Mouse (Mus musculus): ENCODE results near the gene Elovl6. TPM values are rescaled to one million over a fixed set of nuclear protein-coding genes. Genes with fewer than 3 reads are reported as not detected.
A peak's percentile ranks its signal among the peaks of the same experiment; 100 is the strongest.

Gene Elovl6
- polyA plus RNA-seq, 1 experiment from 2014 or later: 34.2 TPM

GRCm38 (mm10) chr3:129553173-129553572 lies 21.0 kb downstream of the Elovl6 start:
- WGBS: 72% methylated on average over 9 of the region's 9 CpGs

GRCm38 (mm10) chr3:129553661-129554060 lies 21.5 kb downstream of the Elovl6 start:
- no peaks in the 10 kb centered on the region for H3K9me3 ChIP-seq (replicated peaks; ENCODE audit: low read length)
- no peak overlapping the region for H3K9ac ChIP-seq (ENCODE audit: low read depth, low read length)
- no peaks in the 10 kb centered on the region for H3K36me3 ChIP-seq (ENCODE audit: insufficient read depth, low read length)
- no peak for ATAC-seq (replicated peaks; ENCODE audit: low FRiP score, low read depth)
- no peaks in the 10 kb centered on the region for H3K27me3 ChIP-seq (ENCODE audit: insufficient read depth, low read length)
- peak overlapping the region; percentile 85; the same call in 1 of the 2 replicates for H3K27ac ChIP-seq
- no peak overlapping the region for H3K4me3 ChIP-seq (replicated peaks; ENCODE audit: low read depth, low read length)
- H3K4me1 ChIP-seq (replicated peaks; ENCODE audit: insufficient read depth, low read length): peaks cover 10% of the 10 kb centered on the region; the same call in 1 of the 2 replicates
- TF ChIP-seq CTCF (IDR thresholded peaks at IDR 0.05; ENCODE audit: low read depth): no peak
- 89% methylated on average over 10 of the region's 10 CpGs for whole genome bisulfite sequencing
- DNase-seq (ENCODE audit: low spot score): no peak
- no peak overlapping the region for H3K4me2 ChIP-seq (ENCODE audit: low read length)

More at GRCm38 (mm10) chr3:129553173-129553572, 21.0 kb downstream of the Elovl6 start:
- ATAC-seq (replicated peaks; ENCODE audit: low FRiP score, low read depth): no peak
- H3K27me3 ChIP-seq (ENCODE audit: insufficient read depth, low read length): no peaks in the 10 kb centered on the region
- H3K36me3 ChIP-seq (ENCODE audit: insufficient read depth, low read length): no peaks in the 10 kb centered on the region
- H3K4me2 ChIP-seq (ENCODE audit: low read length): no peak overlapping the region
- H3K9me3 ChIP-seq (replicated peaks; ENCODE audit: low read length): no peaks in the 10 kb centered on the region
- no peak overlapping the region for H3K27ac ChIP-seq
- H3K4me1 ChIP-seq (replicated peaks; ENCODE audit: insufficient read depth, low read length): peaks cover 10% of the 10 kb centered on the region; the same call in 1 of the 2 replicates
- DNase-seq (ENCODE audit: low spot score): no peak
- no peak for TF ChIP-seq CTCF (IDR thresholded peaks at IDR 0.05; ENCODE audit: low read depth)
- H3K4me3 ChIP-seq (replicated peaks; ENCODE audit: low read depth, low read length): no peak overlapping the region
- H3K9ac ChIP-seq (ENCODE audit: low read depth, low read length): no peak overlapping the region

DNA sequence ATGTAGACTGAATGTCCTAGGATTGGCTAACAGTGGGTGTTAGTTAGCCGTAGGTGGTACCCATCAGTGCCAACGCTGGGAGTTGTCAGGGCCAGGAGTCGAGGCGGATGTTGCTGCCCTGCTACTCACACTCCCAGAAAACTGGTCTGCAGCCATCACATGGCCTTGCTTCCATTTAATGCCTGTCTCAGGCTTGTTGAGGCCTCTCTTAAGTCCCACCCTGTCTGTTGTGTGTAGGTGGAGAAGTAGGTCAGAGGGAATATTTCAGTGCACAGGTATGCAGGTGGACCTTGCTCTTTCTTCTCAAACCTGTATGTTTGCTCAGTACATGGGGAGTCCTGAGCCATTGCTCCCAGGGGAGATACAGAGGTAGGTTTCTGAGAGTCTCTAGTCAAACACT lies 22.3 kb downstream of the Elovl6 start:
- Histone ChIP-seq H3K4me3 (replicated peaks; ENCODE audit: low read depth, low read length) (no peak overlapping the region), H3K27me3 (ENCODE audit: insufficient read depth, low read length) (no peaks in the 10 kb centered on the region), H3K4me2 (ENCODE audit: low read length) (no peak overlapping the region), H3K9me3 (replicated peaks; ENCODE audit: low read length) (no peaks in the 10 kb centered on the region), H3K9ac (ENCODE audit: low read depth, low read length) (no peak overlapping the region), H3K36me3 (ENCODE audit: insufficient read depth, low read length) (no peaks in the 10 kb centered on the region), H3K27ac (peak overlapping the region; percentile 85), H3K4me1 (replicated peaks; ENCODE audit: insufficient read depth, low read length) (peaks cover 10% of the 10 kb centered on the region; the same call in 1 of the 2 replicates)
- DNase-seq (ENCODE audit: low spot score): no peak
- peak; percentile 91 for ATAC-seq (replicated peaks; ENCODE audit: low FRiP score, low read depth)
- TF ChIP-seq CTCF (IDR thresholded peaks at IDR 0.05; ENCODE audit: low read depth): no peak
- WGBS: 65% methylated on average over 4 of the region's 4 CpGs

GRCm38 (mm10) chr3:129557048-129557447 lies 24.9 kb downstream of the Elovl6 start:
- H3K4me2 ChIP-seq (ENCODE audit: low read length): no peak overlapping the region
- H3K36me3 ChIP-seq (ENCODE audit: insufficient read depth, low read length): no peaks in the 10 kb centered on the region
- no peak overlapping the region for H3K9ac ChIP-seq (ENCODE audit: low read depth, low read length)
- H3K27ac ChIP-seq: no peak overlapping the region
- H3K9me3 ChIP-seq (replicated peaks; ENCODE audit: low read length): no peaks in the 10 kb centered on the region
- DNase-seq (ENCODE audit: low spot score) (no peak), ATAC-seq (replicated peaks; ENCODE audit: low FRiP score, low read depth) (no peak)
- H3K4me3 ChIP-seq (replicated peaks; ENCODE audit: low read depth, low read length): no peak overlapping the region
- H3K27me3 ChIP-seq (ENCODE audit: insufficient read depth, low read length): no peaks in the 10 kb centered on the region
- H3K4me1 ChIP-seq (replicated peaks; ENCODE audit: insufficient read depth, low read length): peaks cover 3% of the 10 kb centered on the region; the same call in 1 of the 2 replicates
- TF ChIP-seq CTCF (IDR thresholded peaks at IDR 0.05; ENCODE audit: low read depth): no peak
- 58% methylated on average over 9 of the region's 9 CpGs for WGBS

DNA sequence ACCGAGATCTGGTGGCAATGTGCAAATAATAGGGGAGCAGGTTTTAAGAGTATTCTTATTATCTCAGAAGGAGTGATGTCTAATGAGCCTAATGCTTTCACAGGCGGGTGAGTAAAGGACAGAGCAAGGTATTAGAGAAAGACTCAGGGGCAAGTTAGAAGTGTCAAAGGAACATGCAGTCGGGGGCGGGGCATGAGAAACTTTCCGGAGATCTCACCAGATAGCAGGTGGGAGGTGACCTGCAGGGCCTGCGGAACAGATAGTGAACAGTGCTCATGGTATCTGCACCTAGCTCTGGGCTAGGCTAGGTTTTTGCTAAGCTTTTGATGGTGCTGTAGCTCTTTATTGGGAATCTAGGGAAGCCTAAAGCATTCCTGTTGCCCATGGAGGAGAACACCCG lies 25.4 kb downstream of the Elovl6 start:
- WGBS: 73% methylated on average over 7 of the region's 7 CpGs
- no peak overlapping the region; the same call in 1 of the 2 replicates for H3K27ac ChIP-seq
- no peak for TF ChIP-seq CTCF (IDR thresholded peaks at IDR 0.05; ENCODE audit: low read depth)

GRCm38 (mm10) chr3:129558016-129558955 lies 26.1 kb downstream of the Elovl6 start:
- no peaks in the 10 kb centered on the region; the same call in 1 of the 2 replicates for H3K4me1 ChIP-seq (replicated peaks; ENCODE audit: insufficient read depth, low read length)
- H3K27me3 ChIP-seq (ENCODE audit: insufficient read depth, low read length): no peaks in the 10 kb centered on the region
- no peaks in the 10 kb centered on the region for H3K9me3 ChIP-seq (replicated peaks; ENCODE audit: low read length)
- WGBS: 79% methylated on average over 22 of the region's 22 CpGs
- no peak for TF ChIP-seq CTCF (IDR thresholded peaks at IDR 0.05; ENCODE audit: low read depth)
- no peaks in the 10 kb centered on the region for H3K36me3 ChIP-seq (ENCODE audit: insufficient read depth, low read length)
- H3K4me3 ChIP-seq (replicated peaks; ENCODE audit: low read depth, low read length): no peak overlapping the region
- peak overlapping the region; percentile 34; the same call in 1 of the 2 replicates for H3K27ac ChIP-seq
- no peak overlapping the region for H3K9ac ChIP-seq (ENCODE audit: low read depth, low read length)
- ATAC-seq (replicated peaks; ENCODE audit: low FRiP score, low read depth) (no peak), DNase-seq (ENCODE audit: low spot score) (no peak)
- no peak overlapping the region for H3K4me2 ChIP-seq (ENCODE audit: low read length)

More for the DNA sequence above, 25.4 kb downstream of the Elovl6 start:
- H3K4me1 ChIP-seq (replicated peaks; ENCODE audit: insufficient read depth, low read length): no peaks in the 10 kb centered on the region; the same call in 1 of the 2 replicates
- ATAC-seq (replicated peaks; ENCODE audit: low FRiP score, low read depth) (no peak), DNase-seq (ENCODE audit: low spot score) (no peak)
- H3K36me3 ChIP-seq (ENCODE audit: insufficient read depth, low read length): no peaks in the 10 kb centered on the region
- no peaks in the 10 kb centered on the region for H3K9me3 ChIP-seq (replicated peaks; ENCODE audit: low read length)
- H3K4me2 ChIP-seq (ENCODE audit: low read length): no peak overlapping the region
- H3K4me3 ChIP-seq (replicated peaks; ENCODE audit: low read depth, low read length): no peak overlapping the region
- no peak overlapping the region for H3K9ac ChIP-seq (ENCODE audit: low read depth, low read length)
- H3K27me3 ChIP-seq (ENCODE audit: insufficient read depth, low read length): no peaks in the 10 kb centered on the region

All from kidney, postnatal 0 days (tissue).